Mouse (Mus musculus) heart, adult 2 months (tissue): Measurements from ENCODE around the gene Fus. TPM values are rescaled to one million over a fixed set of nuclear protein-coding genes. Genes with fewer than 3 reads are reported as not detected.
A peak's percentile ranks its signal among the peaks of the same experiment; 100 is the strongest.

ENCODE experiments used
- DNase-seq, 2 experiments: peaks; one replicate each; pipeline ENCODE4 v3.0.0; 2021
- H3K27ac ChIP-seq: fragments of 200-600 bp; 2 replicates; pipeline ENCODE4 v1.8.1; 2022
- H3K27me3 ChIP-seq: fragments of 200-500 bp; 2 replicates; pipeline ENCODE4 v1.6.1; 2012; ENCODE audit warnings: mild to moderate bottlenecking, low read length, inconsistent platforms, mixed read lengths; ENCODE audit not compliant: control insufficient read depth, insufficient read depth
- H3K36me3 ChIP-seq: fragments of 200-500 bp; 2 replicates; pipeline ENCODE4 v1.6.1; 2012; ENCODE audit warnings: low read length, inconsistent platforms; ENCODE audit not compliant: control insufficient read depth, insufficient read depth
- H3K4me1 ChIP-seq: fragments of 200-500 bp; 2 replicates; pipeline ENCODE4 v1.6.1; 2011; ENCODE audit warnings: low read length; ENCODE audit not compliant: control insufficient read depth, insufficient read depth
- H3K4me3 ChIP-seq: fragments of 200-600 bp; 2 replicates; pipeline ENCODE4 v1.8.1; 2022
- H3K79me2 ChIP-seq: fragments of 200-500 bp; replicated peaks from 2 replicates; pipeline ENCODE4 v1.6.1; 2012; ENCODE audit warnings: mild to moderate bottlenecking, inconsistent platforms, low read length, moderate library complexity, mixed read lengths; ENCODE audit not compliant: control insufficient read depth, insufficient read depth
- H3K9ac ChIP-seq: fragments of 200-500 bp; 2 replicates; pipeline ENCODE4 v1.6.1; 2012; ENCODE audit warnings: low read depth, mild to moderate bottlenecking, control low read depth, inconsistent platforms, low read length, mixed read lengths
- CTCF ChIP-seq: fragments of 200-600 bp; IDR thresholded peaks from 2 replicates; pipeline ENCODE4 v1.8.1; 2022; ENCODE audit warnings: antibody characterized with exemption, mild to moderate bottlenecking, moderate library complexity
- EP300 ChIP-seq: fragments of 200-500 bp; IDR thresholded peaks from 2 replicates; pipeline ENCODE4 v1.6.1; 2011; ENCODE audit warnings: low read depth, low read length, control low read depth; ENCODE audit not compliant: insufficient read depth
- POLR2A ChIP-seq: fragments of 200-500 bp; IDR thresholded peaks from 2 replicates; pipeline ENCODE4 v1.6.1; 2011; ENCODE audit warnings: mild to moderate bottlenecking, low read depth, low read length, control low read depth; ENCODE audit not compliant: insufficient read depth
- WGBS: fragments of 180-500 bp; shearing (Covaris S2); methylation state at CpG from one replicate; pipeline ENCODE4 v1.1.7; 2018; 5-methylcytosine and 5-hydroxymethylcytosine counted together
- intact Hi-C: fragments of 180-260 bp; cut with DNase I; formaldehyde crosslinking; loops from one replicate; pipeline ENCODE4 v1.15.1; 2025
- polyA plus RNA-seq: library from polyadenylated mRNA; depleted of rRNA; stranded (reverse); fragments of >200 nt; gene quantifications from 2 replicates; pipeline ENCODE4 v1.2.3, GENCODE M21; 2012
- total RNA-seq, 2 experiments: library from RNA; stranded (reverse); gene quantifications; 2 replicates each; pipeline ENCODE4 v1.2.3; 2021

Gene Fus
- total and polyA plus RNA-seq, 3 experiments: 151 to 222 (median 181) TPM

DNA sequence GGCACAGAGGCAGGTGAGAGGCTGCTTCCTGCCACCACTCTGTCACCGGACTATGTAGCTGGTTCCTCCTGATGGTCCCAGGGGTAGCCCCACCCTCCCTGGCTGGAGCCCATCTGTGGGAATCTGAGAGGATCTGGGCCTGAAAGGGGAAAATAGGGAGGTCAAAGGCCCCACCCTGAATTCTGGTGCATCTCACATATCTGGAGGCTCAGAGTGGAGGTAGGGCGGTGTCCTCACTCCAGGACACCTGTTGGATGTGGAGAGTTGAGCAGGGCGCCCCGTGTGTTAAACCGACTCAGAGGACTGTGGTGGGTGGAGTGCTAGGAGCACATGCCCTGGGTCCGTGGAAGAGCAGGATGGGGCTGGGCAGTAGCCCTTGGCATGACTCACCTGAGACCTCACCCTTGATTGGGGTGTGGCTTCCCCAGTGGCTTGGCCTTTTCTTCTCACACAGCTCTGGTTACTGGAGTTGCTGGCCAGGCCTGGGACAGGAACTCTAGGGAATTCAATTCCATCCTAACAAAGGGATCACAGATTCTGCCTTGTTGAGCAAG lies 20.7 kb upstream of the Fus start, which contains the start of gene Prss36:
Prss36 (minus strand) TSS at position 256 of the 554 bp plus-strand sequence.
- DNase-seq: no peak
- no peak within 1 kb of the TSS for H3K9ac ChIP-seq
- H3K79me2 ChIP-seq: no peaks in the 10 kb centered on the region
- no peak for TF ChIP-seq CTCF
- TF ChIP-seq POLR2A: no peak
- TF ChIP-seq EP300: no peak
- H3K36me3 ChIP-seq: no peaks in the 10 kb centered on the region
- intact Hi-C loops: no loop called here
- H3K4me3 ChIP-seq: no peak within 1 kb of the TSS
- WGBS: 74% methylated on average over 6 of the region's 6 CpGs
- no peaks in the 10 kb centered on the region for H3K4me1 ChIP-seq
- H3K27ac ChIP-seq: no peak within 1 kb of the TSS
- H3K27me3 ChIP-seq: no peaks in the 10 kb centered on the region; the same call in 1 of the 2 replicates

DNA sequence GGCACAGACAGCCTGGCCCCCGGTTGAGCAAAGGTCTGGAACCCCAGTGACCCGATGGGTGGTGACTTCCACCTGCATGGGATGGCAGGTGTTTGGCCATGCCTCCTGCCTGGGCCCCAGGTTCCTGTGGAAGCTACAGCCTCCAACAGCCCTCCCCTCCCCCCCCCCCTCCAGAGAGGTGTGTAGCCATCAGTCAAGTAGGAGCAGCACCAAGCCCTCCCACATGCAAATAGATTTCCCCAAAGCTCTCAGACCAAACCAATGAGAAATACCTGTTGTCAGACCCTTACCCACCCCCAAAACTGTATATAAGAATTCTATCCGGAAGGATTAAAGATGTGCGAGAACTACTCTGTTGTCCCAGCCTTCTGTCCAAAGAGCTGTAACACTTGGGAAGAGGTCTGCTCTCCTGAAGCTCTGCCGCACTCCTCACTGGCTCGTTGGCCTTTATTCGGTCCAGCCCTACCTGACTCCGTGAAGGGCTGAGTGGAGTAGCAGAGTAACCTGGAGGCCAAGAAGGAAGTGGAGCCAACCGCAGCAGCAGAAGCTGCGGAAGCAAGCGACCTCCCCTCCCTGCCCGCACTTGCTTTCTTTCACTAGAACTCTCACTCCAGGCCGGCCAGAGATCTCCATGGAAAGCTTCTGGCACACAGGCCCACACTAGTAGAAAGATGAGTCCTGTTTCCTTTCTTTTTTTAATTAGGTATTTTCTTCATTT lies 14.2 kb upstream of the Fus start:
- H3K79me2 ChIP-seq: no peaks in the 10 kb centered on the region
- no peak for DNase-seq
- no peak overlapping the region for H3K9ac ChIP-seq
- no peak overlapping the region for H3K27ac ChIP-seq
- no peak overlapping the region for H3K4me3 ChIP-seq
- H3K27me3 ChIP-seq: no peaks in the 10 kb centered on the region
- intact Hi-C loops: no loop called here
- WGBS: 49% methylated on average over 13 of the region's 13 CpGs
- no peaks in the 10 kb centered on the region for H3K36me3 ChIP-seq
- no peaks in the 10 kb centered on the region for H3K4me1 ChIP-seq
- TF ChIP-seq POLR2A: no peak
- TF ChIP-seq CTCF: no peak
- no peak for TF ChIP-seq EP300

DNA sequence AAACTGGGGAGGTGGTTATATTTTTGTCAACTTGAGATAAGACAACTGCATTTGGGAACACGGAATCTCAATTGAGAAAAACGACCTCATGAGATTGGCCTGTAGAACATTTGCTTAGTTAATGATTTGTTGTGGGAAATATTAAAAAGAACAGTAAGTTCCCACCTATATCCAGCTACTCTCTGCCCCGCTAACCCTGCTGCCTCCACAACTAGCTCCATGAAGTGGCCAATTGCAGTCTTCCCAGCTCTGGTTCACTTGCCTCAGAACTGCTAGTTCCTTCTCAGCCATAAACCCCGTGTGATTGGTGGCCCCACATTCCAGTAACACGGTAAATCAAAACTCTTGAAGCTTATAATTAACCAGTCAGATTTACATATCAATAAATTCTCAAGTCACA lies 7.9 kb upstream of the Fus start:
- Histone ChIP-seq H3K27me3 (no peaks in the 10 kb centered on the region), H3K27ac (no peak overlapping the region), H3K79me2 (no peaks in the 10 kb centered on the region), H3K36me3 (no peaks in the 10 kb centered on the region), H3K4me1 (no peaks in the 10 kb centered on the region), H3K9ac (no peak overlapping the region), H3K4me3 (no peak overlapping the region)
- intact Hi-C loops: no loop called here
- no peak for DNase-seq
- TF ChIP-seq CTCF (no peak), POLR2A (no peak), EP300 (no peak)
- WGBS: 48% methylated on average over 5 of the region's 5 CpGs

DNA sequence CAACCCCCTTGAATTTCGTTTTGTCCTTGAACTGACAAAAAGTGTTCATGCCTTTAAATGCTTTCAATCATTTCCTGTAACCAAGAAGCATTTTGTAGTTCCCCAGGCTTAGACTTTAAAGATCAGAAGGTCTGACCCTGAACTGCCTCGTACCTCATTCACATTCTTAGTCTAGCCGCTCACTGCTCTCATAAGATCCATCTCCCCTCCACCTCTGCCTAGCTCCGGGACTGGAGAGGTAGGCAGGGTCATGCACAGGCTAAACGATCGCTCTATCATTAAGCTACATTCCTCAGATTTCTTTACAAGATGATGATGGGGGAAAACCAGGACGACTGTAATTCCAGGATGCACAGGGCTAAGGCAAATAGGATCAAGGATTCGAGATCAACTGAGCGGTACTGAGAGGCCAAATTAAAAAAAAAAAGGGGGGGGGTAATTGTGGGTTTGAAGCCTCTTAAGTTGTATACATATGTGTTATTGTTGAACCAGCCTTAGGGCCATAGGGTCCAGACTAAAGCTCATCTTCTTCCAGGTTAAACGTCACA lies 812 bp upstream of the Fus start:
- no peak for DNase-seq
- intact Hi-C loops: loop anchor here (1.0 kb wide), 1 partner anchor 31 kb away; no protein-coding TSS in a partner anchor

DNA sequence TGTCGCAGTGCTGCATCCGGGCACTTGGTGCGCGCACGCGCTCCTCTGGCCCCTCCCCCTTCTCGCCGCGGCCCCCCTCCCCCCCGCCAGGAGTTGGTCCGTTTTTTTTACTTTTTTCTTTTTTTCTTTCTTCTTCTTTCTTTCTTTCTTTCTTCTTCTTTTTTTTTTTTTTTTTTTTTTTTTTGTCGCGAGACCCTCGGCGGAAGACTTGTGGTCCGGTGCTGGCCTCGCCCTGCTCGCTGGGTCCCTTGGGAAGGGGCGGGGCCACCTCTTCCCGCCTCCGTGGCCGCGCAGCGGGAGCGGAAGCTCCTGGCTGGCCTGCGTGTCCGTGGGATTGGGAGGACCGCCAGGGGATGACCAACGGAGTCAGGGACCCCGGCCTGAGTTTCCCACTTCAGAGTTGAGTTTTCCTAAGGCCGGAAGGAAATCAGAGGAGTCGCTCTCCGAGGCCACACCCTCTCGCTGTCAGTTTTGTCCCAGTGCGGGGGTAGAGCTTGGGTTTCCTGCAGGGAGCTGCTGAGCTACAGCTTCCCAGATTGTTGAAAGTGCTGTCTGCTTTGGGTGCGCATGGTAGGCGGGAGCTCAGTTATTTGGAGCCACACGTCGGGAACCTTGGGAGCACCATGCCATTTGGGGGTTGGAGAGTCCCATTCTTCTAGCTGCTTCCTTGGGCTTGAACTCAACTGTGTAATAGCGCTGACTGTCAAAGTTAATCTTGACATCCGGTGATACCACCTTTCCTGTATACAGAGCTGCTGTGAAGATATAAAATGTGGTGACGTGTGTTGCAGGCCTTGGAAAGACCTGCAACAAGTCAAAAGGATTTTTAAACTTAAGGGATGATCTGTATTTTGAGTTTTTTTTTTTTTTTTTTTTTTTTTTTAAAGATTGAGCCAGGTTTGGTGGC lies 918 bp downstream of the Fus start:
- 0 out of 2 replicates have a peak, but pooled peaks have one; percentile 17 for TF ChIP-seq EP300
- no peak for TF ChIP-seq CTCF
- TF ChIP-seq POLR2A: peak; percentile 27; the same call in 1 of the 2 replicates
- intact Hi-C loops: no loop called here
- WGBS: under 1% methylated on average over 41 of the region's 42 CpGs
- DNase-seq: peak; percentile 89
- H3K27ac ChIP-seq: peak overlapping the region; percentile 96
- no peaks in the 10 kb centered on the region for H3K27me3 ChIP-seq
- H3K9ac ChIP-seq: peak overlapping the region; percentile 92
- H3K4me3 ChIP-seq: peak overlapping the region; percentile 93
- peaks cover 3% of the 10 kb centered on the region for H3K79me2 ChIP-seq
- peaks cover 21% of the 10 kb centered on the region for H3K36me3 ChIP-seq
- peaks cover 5% of the 10 kb centered on the region for H3K4me1 ChIP-seq

More for the DNA sequence above, 812 bp upstream of the Fus start:
- TF ChIP-seq CTCF (no peak), POLR2A (no peak), EP300 (no peak)
- Histone ChIP-seq H3K4me1 (peaks cover 5% of the 10 kb centered on the region), H3K36me3 (peaks cover 13% of the 10 kb centered on the region), H3K27me3 (no peaks in the 10 kb centered on the region), H3K27ac (peak overlapping the region; percentile 96), H3K9ac (peak overlapping the region; percentile 91), H3K79me2 (no peaks in the 10 kb centered on the region), H3K4me3 (peak overlapping the region; percentile 93)
- 14% methylated on average over 10 of the region's 10 CpGs for WGBS
